Mouse (Mus musculus): Measurements from ENCODE around the gene Adam1a. TPM values are rescaled to one million over a fixed set of nuclear protein-coding genes. Genes with fewer than 3 reads are reported as not detected.

Adam1a gene
- polyA plus RNA-seq, 1 experiment, result 0.15 TPM

DNA sequence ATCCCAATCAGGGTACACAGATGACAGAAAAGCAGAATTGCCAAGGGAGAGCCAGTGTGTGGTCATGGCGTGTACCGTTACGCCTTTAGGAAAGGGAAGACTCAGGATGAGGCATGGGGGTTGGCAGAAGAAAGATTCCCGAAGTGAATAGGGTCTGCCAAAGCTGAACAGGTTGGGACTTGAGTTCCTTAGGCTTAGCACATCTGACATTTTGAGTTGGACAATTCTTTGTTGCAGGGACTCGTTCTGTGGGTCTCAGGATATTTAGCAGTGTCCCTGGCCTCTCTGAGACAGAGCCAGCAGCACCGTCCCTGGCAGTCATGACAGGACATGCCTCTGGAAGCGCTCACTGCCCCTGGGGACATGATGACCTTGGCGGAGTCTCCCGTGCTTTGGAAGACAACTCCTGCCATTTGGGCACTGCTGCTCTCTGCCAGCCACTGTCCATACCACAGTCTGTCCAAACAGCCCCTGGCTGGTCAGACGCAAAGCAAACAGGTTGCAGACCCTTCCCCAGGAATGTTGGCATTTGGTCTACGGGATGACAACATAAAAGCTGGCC lies 31.7 kb upstream of the Adam1a start:
- TF ChIP-seq GATA1 (IDR thresholded peaks at IDR 0.05; ENCODE audit: low read length), result no peak

DNA sequence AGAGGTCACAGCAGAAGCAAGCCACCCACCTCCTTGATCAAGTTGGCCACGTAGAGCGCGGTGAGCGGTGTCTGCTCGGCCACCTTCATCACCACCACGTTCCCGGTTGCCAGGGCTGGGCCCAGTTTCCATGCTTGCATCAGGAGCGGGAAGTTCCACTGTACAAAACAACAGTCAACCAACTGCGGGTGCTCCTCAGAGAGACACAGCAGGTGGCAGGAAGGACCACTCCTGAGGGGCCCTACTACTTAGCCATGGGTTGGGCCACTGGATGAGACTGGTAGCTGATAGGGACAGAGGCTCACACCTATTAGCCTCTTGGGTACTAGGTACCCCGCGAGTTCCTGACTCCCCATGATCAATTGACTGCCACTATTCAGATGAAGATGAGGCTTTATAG lies 30.6 kb upstream of the Adam1a start:
- no peak for TF ChIP-seq GATA1 (IDR thresholded peaks at IDR 0.05; ENCODE audit: low read length)

DNA sequence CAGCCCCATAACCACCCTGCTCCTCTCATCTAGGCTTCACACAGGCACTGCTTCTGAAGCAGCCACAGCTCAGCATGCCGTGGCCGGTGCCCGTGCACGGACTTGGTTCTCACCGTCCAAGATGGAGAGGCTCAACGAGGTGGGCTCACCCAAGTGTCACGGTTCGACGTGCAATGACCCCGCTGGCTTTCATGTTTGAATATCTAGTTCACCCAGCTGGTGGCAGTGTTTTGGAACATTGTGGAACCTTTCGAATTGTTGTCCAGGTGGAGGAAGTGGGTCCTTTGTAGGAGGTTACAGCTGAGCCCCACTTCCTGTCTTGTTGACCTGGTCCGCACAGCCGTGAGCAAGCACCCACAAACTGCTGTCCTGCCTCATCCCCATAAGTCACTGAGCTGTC lies 28.9 kb upstream of the Adam1a start:
- no peak for TF ChIP-seq GATA1 (IDR thresholded peaks at IDR 0.05; ENCODE audit: low read length)

DNA sequence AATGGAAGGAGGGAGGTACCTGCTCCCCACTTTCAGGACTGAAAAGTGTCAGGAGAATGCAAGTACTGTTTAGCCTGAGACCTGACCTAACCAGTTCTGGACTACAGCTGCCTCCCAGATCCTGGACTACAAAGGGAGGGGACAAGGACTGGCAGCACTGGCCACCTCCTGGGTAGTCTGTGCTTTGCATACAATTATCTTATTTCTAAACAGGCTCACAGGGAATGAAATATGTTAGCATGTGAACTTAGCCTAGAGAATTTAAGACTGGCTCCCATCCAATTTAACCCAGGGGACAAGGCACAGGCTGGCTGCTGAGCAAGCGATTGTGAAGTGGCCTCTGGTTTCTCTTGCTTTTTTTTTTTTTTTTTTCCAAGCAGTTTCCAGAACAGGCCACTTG lies 25.5 kb upstream of the Adam1a start:
- TF ChIP-seq GATA1 (IDR thresholded peaks at IDR 0.05; ENCODE audit: low read length), result no peak

DNA sequence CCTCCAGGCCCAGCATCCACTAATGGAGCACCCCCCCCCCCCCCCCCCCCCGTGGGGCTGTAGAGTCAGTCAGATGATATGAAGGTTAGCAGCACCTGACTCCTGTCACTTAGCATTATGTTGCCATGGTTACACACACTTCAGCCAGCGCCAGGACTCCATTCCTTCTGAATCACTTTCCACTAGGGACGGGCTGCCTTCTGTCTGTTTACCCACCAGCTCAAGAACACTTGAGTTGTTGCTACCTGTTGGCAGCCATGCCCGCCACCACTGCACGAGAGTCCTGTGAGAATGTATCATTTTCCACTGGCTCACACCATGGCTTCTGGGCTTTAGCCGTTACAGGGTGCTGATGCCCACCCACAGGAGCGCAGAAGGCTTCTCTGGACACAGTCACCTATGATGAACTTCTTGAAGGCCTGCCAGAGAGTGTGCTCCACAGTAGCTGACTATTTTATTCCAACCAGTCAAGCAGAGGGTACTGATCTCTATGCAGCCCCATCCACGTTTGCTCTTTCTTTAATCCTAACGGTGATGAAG lies 24.7 kb upstream of the Adam1a start:
- no peak for TF ChIP-seq GATA1 (IDR thresholded peaks at IDR 0.05; ENCODE audit: low read length)

DNA sequence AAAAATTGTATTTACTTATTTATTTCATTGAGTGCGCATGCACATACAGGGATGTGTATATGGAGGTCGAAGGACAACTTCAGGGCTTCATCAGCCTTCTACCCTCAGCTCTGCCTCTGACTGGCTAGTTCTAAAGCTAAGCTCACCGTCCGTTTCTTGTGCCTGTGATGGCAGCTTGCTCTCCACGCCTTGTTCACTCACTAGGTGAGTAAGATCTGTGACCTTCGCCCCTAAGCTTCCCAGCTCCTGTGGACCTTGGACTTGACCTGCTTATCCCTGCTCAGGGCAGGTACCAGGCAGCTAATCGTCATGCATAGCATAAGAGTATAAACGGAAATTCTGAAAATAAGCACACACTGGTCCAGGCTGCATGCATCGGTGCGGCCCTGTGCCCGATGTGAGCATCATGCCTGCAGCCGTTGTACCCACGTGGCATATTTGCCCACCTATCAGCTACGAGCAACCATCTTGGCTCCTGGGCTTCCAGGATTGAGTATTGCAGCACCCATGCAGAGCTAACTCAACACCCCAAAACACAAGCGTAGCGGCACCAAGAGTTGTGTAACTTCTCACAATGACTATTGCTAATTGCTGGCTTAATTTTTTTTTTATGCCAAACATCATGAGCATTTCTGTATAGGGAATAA lies 20.9 kb upstream of the Adam1a start:
- no peak for TF ChIP-seq GATA1 (IDR thresholded peaks at IDR 0.05; ENCODE audit: low read length)

DNA sequence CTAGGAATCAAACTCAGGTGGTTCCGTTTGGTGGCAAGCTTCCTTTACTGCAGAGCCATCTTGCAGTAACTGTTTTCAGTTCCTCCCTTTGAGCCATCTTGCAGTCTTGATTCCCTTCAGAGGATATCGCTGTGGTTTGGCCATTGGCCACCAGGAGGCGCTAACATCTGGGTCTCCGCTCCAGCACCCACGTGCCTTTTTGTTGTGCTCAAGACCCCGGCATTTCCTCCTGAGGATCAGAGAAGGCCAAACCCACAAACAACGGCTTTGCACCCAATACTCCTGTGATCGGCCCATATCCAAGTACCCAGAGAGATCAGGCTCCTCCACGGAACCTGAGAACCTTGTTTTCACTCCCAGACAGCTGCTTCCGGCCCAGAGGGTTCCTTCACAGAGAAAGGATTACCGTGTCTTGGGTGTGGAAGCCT lies 19.2 kb upstream of the Adam1a start:
- TF ChIP-seq GATA1 (IDR thresholded peaks at IDR 0.05; ENCODE audit: low read length), result no peak

DNA sequence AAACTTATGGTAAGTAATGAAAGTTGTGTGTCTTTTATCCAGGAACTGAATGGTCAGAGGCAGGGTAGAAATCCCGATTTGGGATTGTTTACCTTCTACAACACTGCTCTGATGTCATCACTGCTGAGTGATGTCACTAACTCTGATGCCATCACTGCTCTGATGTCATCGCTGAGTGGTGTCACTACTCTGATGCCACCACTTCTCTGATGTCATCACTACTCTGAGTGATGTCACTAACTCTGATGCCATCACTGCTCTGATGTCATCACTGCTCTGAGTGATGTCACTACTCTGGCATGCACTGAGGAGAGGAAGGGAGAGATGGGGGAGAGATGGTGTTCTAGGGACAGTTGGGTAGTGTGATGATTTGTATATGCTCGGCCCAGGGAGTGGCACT lies 17.2 kb upstream of the Adam1a start:
- no peak for TF ChIP-seq GATA1 (IDR thresholded peaks at IDR 0.05; ENCODE audit: low read length)

DNA sequence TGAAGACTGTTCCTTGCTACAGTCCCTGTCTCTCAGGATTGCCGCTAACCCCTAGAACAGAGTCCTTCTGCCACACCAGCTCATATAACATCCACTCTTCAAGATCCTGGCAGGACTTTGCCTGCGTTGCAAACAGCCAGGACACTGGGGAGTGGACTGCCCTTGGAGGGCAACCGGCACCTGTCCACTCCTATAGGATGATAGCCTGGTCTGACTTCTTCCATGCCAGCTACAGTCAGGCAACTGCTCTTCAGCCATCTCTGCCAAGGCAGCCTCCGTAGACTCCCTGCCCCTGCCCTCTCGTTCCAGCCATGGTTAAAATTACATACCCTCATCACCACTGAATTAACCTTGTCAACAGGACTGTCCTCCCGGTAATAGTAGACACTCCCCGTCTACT lies 3.9 kb upstream of the Adam1a start:
- no peak for TF ChIP-seq GATA1 (IDR thresholded peaks at IDR 0.05; ENCODE audit: low read length)

DNA sequence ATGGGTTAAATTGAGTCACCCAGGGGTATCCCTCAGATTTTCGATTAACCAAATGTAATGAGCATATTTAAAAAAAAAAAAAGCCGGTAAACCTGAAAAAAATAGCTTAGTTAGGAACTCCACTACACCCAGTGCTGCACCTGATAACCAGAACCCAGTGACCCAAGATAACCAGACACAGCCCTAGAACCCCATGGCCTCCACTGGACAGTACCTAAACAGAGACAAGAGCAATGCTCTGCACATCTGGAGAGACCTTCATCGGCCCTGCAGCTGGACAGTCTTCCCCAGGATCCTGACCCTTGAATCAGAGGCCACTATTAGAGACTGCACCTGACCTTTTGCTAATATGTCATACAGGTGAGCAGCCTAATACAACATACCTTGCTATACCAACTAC lies 1.8 kb upstream of the Adam1a start:
- no peak for TF ChIP-seq GATA1 (IDR thresholded peaks at IDR 0.05; ENCODE audit: low read length)

DNA sequence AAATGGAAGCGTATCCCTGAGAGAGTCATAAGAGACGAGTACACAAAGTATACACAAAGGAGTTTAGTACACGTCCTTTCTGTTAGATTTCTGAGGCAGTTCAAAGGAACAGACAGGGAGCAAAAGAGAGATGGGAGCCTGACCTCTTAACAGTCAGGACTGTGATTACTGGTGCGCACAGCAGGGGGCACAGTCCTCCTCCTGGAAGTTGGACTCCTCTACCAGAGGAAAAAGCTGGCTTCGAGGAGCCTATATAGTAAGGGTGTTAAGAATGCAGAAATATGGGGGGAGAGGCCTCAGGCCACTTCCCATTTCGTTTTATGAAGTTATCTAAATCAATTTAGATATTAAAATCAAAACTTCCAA lies 1.2 kb upstream of the Adam1a start:
- no peak for TF ChIP-seq GATA1 (IDR thresholded peaks at IDR 0.05; ENCODE audit: low read length)

DNA sequence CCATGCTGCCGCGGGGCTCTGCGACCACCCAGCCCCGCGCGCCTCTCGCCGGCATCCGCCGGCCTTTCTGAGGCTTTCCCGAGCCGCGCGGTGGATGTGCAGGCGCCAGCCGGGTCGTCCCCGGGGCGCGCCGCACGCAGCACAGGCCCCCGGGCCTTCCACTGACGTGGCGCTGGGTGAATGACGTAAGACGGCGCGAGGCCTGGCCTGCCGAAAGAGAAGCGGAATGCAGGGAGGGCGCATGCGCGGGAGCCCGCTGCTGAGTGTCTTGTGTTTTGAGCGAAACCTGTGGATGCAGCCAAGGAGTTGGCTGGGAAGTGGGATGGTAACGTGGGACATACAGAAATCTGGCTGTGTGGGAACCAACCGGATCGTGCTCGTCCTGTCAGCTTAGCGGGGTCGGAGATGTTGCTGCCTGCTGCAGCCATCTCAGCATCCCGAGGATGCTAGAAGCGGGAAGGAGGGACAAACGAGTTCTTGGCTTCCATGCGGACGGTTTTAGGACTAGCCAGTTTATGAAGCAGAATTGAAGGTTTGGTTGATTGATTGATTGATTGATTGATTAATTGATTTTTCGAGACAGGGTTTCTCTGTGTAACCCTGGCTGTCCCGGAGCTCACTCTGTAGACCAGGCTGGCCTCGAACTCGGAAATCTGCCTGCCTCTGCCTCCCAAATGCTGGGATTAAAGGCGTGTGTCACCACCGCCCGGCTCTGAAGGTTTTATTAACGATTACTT lies 679 bp upstream of the Adam1a start, which contains the start of gene Mapkapk5:
TSS of gene Mapkapk5 (minus strand) at position 113 of the 737 bp plus-strand sequence.
- no peak for TF ChIP-seq GATA1 (IDR thresholded peaks at IDR 0.05; ENCODE audit: low read length)

DNA sequence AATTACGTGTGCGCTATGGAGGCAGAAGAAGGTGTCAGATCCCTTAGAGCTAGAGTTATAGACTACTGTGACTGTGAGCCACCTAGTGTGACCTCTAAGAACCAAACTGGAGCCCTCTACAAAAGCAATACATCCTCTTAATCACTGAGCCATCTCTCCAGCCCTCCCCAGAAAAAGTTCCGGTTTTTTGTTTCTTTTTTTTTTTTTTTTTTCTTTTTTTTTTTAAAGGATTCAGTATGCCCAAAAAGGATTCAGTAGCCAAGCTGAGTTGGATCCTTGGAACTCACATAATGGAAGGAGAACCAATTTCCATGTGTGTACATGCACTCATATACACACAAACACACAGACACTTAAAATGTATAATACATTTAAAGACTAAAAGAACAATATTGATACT lies 1.9 kb downstream of the Adam1a start:
- TF ChIP-seq GATA1 (IDR thresholded peaks at IDR 0.05; ENCODE audit: low read length), result no peak

DNA sequence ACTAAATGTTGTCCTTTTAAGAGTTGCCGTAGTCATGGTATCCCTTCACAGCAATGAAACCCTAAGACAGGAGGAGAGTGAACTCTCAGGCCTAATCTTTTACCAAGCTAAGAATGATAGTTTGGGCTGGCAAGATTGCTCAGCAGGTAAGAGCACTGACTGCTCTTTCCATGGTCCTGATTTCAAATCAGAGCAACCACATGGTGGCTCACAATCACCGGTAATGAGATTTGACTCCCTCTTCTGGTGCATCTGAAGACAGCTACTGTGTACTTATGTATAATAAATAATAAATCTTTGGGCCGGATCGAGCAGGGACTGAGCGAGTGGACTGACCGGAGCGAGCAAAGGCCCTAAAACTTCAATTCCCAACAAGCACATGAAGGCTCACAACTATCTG lies 4.0 kb downstream of the Adam1a start:
- no peak for TF ChIP-seq GATA1 (IDR thresholded peaks at IDR 0.05; ENCODE audit: low read length)

DNA sequence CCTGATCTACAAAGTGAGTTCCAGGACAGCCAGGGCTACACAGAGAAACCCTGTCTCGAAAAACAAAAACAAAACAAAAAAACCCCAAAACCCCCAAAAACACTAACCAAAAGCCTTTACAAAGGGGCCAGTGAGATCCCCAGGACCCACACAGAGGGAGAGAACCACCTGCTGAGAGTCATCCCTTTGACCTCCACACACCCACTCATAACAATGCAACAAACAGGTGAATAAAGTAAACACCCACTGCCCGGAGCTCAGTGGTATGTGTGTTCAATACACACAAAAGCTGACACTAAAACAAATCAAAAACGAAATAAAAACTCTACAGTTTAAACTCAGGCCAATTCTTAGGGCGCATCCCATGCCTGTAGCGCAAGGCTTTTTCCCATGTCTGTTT lies 5.2 kb downstream of the Adam1a start:
- no peak for TF ChIP-seq GATA1 (IDR thresholded peaks at IDR 0.05; ENCODE audit: low read length)

DNA sequence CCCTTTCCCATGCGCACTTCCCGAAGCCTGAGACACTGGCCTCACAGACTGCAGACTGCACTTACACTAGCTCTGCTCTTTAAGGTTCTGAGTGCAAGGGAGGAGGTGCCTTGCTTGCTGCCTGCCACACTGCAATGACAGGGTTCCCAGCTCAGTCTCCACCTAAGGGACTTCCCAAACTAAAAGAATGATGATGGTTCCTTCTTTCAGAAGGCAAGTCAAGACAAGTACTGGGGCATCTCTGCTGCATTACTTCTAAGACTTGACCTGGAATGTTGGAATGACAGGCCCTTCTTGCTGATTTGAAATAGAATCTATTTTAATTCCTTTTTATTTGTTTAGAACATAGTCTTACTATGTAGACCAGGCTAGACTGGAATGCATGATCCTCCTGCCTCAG lies 7.7 kb downstream of the Adam1a start:
- no peak for TF ChIP-seq GATA1 (IDR thresholded peaks at IDR 0.05; ENCODE audit: low read length)
